ENCODE assay signal across 10 mouse cellular contexts in genomic region chr10:95112231-95112774, GRCm38 (mm10).
A peak's percentile ranks its signal among the peaks of the same experiment; 100 is the strongest.
DNase-seq lines count a peak whose midpoint lies in the region; ATAC-seq and TF ChIP-seq lines count a peak whose summit lies in the region.
"Had no signal": no experiment of that assay in that cellular context is flagged by ENCODE, and none has a peak within 500 bp of the region (broad histone marks: within the 10 kb centered on the region; RNA-seq: fewer than 3 reads in every experiment).

No protein-coding gene starts in this region.

- no peak overlapping the region for H3K4me3 ChIP-seq in G1E (ENCODE audit: low read depth, low read length)
- H3K4me3 ChIP-seq in intestine, embryonic 15.5 days (replicated peaks), result no peak overlapping the region

- H3K36me3 ChIP-seq in G1E (replicated peaks), result no peaks in the 10 kb centered on the region
- no peaks in the 10 kb centered on the region for H3K36me3 ChIP-seq in intestine, embryonic 15.5 days

- no peak overlapping the region for H3K4me2 ChIP-seq in intestine, embryonic 15.5 days (replicated peaks)

- no peak for ATAC-seq in G1E (ENCODE audit: extremely low read depth, insufficient number of reproducible peaks, low FRiP score, poor library complexity, severe bottlenecking)
- peak; percentile 32 for ATAC-seq in intestine, embryonic 15.5 days
- ATAC-seq in neutrophil, adult 5-6 weeks (ENCODE audit: extremely low read depth, insufficient number of reproducible peaks, low FRiP score, poor library complexity, severe bottlenecking), result peak; percentile 55; the same call in 1 of the 2 replicates

- no peaks in the 10 kb centered on the region for H3K9me3 ChIP-seq in G1E (replicated peaks)
- H3K9me3 ChIP-seq in intestine, embryonic 15.5 days, result no peaks in the 10 kb centered on the region

- 0 out of 2 replicates have a peak, but pooled peaks cover 4% of the 10 kb centered on the region for H3K4me1 ChIP-seq in G1E (ENCODE audit: insufficient read depth, low read depth, low read length)
- H3K4me1 ChIP-seq in intestine, embryonic 15.5 days (replicated peaks), result peaks cover 4% of the 10 kb centered on the region; the same call in 1 of the 2 replicates

- no peak overlapping the region for H3K27ac ChIP-seq in intestine, embryonic 15.5 days

- WGBS in intestine, embryonic 15.5 days, result 61% methylated on average over 14 of the region's 14 CpGs

- H3K27me3 ChIP-seq in G1E (ENCODE audit: insufficient read depth, low read length), result peaks cover 40% of the 10 kb centered on the region
- no peaks in the 10 kb centered on the region for H3K27me3 ChIP-seq in intestine, embryonic 15.5 days (replicated peaks)

- TF ChIP-seq CTCF in G1E (IDR thresholded peaks at IDR 0.05; ENCODE audit: low read depth, low read length), result peak; percentile 54

- no peak overlapping the region for H3K9ac ChIP-seq in intestine, embryonic 15.5 days

- DNase-seq in kidney, postnatal 10 days, result peak; percentile 15
- DNase-seq in kidney, adult 8-10 months, result no peak
- DNase-seq in G1E (ENCODE audit: low spot score), result no peak
- no peak for DNase-seq in embryo, embryonic 9.5 days (ENCODE audit: extremely low spot score)
- DNase-seq in layer of hippocampus, adult 8-10 months (ENCODE audit: low spot score in 2 of 2), result no peak
- no peak for DNase-seq in urinary bladder, adult 18-20 months (ENCODE audit: low spot score in 2 of 2)
- DNase-seq: layer of hippocampus, adult 9-11 months; right cerebral cortex, postnatal 25 days had no signal
